Mouse (Mus musculus) frontal cortex, postnatal 25 days (tissue): ENCODE measurements around the gene Vcl.

Experiments
- DNase-seq, 2 experiments: peaks; one replicate each; pipeline ENCODE4 v3.0.0; 2022; ENCODE audit warnings: low spot score in 2 of 2

Gene Vcl

DNA sequence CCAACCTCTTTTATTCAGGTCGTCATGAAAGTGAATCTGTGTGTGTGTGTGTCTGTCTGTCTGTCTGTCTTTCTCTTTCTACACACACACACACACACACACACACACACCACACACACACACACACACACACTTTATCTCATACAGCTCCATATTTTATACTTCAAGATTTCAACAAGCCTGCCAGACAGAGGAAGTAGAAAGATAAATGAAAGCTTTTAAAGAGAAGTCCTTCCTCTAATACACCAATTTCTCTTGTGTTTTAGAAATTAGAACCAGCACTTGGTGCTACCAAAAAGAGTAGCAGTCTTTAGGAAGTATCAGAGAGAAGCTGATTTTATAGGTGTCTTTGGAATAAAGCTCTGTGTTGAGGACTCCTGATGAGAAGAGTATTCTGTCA is 9.7 kb downstream of the Vcl start:
- no peak for DNase-seq

DNA sequence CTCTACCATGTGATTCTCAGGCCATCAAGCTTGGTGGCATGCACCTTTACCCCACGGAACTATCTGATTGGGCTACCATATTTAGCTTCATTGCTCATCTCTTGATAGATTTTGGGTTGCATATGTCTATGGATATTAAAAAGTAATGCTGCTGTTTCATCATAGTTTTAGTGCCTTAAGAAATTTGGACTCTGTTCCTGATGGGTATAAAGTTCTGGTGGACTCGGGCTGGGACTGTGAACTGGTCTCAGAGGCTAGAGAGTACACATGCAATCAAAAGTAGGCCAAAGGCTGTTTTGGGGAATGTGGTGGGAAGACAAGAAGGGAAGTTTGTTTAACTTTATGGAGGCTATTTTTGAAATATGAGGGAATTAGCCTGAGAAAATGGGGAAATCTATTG is 16.1 kb downstream of the Vcl start:
- no peak for DNase-seq

- no peak for DNase-seq
These were observed 26.8 kb downstream of the Vcl start for GRCm38 (mm10) chr14:20956021-20956420.

DNA sequence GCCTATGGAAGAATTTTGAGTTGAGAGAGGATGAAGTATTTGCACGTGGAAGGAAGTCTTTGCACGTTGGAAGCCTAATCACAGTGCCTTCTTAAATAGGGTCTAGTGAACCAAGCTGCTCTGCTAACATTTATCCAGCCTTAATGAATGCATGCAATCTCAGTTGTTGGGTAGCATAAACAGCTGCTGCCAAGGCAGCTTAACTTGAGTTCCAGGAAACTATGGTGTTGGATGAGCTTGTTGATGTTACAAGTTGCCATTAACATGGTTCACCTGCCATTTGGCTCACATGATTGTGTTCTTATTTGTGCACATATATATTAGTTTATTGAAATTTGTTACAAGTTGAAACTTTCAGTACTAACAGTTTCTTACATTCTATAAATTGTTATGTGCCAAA is 29.8 kb downstream of the Vcl start:
- no peak for DNase-seq

- no peak for DNase-seq
These were observed 33.3 kb downstream of the Vcl start for GRCm38 (mm10) chr14:20962466-20962865.

DNA sequence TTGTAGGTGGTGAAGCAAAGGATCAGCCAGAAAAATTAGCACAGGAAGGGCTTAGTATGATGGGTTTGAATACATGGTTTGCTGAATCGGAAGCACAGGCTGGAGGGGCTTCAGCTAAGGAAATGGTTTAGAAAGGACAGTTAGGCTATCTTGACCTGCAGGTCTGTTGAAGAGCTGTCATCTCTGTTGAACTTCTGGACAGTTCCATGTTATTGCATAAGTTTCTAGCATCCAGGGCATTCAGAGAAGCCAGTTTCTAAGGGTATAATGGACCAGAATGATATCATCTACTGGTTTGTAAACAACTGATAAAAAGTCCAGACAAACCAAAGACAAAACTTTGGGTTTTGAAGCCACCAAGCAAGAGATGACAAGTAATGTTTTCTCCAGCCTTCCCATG is 33.7 kb downstream of the Vcl start:
- no peak for DNase-seq

DNA sequence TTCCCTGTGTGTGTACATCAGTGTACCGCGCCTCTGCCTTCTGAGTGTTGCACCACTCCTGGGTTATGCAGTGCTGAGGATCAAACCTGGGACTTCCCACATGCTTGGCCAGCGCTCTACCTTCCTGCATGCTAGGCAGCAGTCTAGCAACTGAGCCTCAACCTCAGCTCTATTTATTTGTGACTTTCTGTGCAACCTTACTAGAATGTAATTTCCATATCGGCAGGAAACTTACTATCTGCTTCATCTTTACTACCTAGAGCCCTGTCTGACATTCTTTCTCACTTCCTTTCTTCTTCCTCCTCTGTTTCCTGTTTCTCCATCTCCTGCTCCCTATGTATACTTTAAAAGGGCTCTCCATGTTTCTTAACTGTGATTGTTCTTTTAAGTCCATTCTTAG is 34.7 kb downstream of the Vcl start:
- no peak for DNase-seq

GRCm38 (mm10) chr14:20964285-20964684 is 35.1 kb downstream of the Vcl start:
- DNase-seq, result no peak

DNA sequence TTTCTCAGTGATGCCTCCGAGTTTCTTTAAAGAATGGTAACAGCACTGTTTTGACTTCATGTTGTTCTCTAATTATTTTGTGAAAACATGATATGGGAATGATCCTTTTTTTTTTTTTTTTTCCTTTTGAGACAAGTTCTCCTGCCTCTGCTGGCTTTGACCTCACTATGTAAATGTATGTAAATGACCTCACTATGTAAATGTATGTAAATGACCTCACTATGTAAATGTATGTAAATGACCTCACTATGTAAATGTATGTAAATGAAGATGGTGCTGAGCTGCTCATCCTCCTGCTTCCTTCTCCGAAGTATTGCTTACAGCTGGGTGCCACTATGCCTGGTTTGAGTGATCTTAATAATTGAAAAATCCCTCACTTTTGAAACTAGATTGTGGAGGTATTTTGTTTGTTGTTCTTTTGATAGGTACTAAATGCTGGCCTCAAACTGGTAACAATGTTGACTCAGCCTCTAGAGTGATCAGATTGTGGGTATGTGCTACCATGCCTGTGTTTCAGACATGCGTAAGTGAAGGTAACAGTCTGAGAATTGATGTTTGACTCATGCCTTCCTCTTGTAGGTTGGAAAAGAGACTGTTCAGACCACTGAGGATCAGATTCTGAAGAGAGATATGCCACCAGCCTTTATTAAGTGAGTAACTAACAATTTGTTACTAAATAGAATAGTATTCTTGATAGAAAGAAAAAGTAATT is 37.9 kb downstream of the Vcl start:
- no peak for DNase-seq

- DNase-seq, result no peak
These were observed 39.9 kb downstream of the Vcl start for GRCm38 (mm10) chr14:20969066-20969465.

GRCm38 (mm10) chr14:20970389-20970788 is 41.2 kb downstream of the Vcl start:
- DNase-seq, result no peak

DNA sequence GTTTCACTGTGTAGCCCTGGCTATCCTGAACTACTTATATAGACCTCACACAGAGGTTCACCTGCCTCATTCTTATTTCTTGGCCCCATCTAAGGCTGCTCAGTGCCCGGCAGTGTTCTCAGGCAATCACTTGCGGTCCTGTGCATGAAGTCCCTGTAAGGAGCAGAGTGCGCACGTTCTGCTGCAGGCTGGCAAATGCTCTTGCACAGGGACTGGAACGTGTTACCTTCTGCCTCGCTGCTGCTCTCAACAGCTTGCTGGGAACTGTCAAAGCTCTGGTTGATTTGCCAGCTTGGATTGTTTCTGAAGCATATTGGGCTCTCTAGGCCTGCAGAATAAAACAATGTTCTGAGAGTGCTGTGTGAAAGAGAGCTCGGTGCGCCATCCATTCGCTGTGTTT is 41.7 kb downstream of the Vcl start:
- DNase-seq, result peak in 1 of 2 experiments; percentile 10

DNA sequence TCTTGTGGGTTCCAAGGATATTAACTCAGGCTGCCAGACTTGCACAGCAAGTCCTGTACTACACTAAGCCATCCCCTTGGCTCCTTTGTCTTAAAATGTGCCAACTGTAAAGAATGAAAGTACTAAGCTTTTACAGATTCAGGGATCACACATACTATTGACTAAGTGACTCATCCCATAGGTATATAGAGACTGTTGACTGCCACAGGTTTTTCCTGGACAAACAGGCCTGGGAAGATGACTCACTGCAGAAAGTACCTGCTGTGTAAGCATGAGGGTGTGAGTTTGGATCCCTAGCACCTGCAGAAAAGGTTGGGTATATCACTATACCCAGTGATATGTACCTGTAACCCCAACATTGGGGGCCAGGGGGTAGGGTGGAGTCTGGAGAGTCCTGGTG is 44.6 kb downstream of the Vcl start:
- no peak for DNase-seq

DNA sequence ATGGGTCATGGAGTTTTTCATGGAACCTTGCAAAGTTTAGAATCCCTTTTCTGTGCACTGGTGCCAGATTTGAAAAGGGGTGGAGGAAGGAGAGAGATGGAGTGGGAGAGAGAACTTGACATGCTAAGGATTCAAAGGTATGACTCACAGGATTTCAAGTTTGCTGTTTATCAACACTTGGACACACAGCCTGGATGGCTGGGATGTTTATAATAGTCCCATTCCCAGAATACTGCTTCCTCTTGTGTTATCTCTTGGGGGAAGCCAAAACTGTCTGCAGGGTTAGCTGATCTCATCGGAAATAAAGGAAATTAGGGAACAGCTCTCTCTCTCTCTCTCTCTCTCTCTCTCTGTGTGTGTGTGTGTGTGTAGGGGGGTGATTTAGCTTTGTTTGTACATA is 47.5 kb downstream of the Vcl start:
- no peak for DNase-seq

DNA sequence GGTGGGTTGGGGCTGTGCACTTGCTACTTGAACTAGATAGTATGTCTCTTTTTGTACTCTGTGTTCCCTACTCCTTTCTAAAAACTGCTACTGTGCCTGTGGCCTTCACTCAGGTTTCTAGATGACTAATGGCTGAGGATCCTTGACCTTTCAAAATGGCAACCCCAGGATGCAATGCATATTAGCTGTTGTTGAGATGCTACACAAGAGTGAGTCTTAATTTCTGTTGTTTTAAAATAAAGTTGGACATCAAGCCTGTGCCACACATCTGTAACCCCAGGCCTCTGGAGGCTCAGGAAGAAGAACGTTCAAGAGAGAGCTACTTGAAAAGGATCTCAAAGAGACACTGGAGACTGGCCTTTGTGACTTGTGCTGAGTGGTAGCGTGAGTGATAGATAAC is 48.5 kb downstream of the Vcl start:
- DNase-seq, result no peak

- DNase-seq, result no peak
These were observed 54.6 kb downstream of the Vcl start for GRCm38 (mm10) chr14:20983832-20984231.

DNA sequence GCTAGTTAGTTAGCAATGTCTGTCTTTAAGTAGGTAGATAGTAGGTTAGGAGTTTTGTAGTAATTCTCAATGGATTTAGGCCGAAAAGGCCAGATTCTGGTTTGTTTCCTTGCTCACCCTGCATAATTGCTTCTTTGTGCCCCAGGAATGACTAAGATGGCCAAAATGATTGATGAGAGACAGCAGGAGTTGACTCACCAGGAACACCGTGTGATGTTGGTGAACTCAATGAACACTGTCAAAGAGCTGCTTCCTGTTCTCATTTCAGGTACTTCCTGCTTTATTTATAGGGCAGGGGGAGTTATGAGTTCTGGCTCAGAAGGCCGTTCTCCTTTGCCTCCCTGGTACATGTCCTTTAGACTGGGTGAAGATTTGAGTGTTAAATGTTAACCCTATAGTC is 56.3 kb downstream of the Vcl start:
- DNase-seq, result no peak

- no peak for DNase-seq
These were observed 62.3 kb downstream of the Vcl start for GRCm38 (mm10) chr14:20991492-20991891.

- peak in 1 of 2 experiments; percentile 15 for DNase-seq
These were observed 64.0 kb downstream of the Vcl start for GRCm38 (mm10) chr14:20993067-20993691.

- no peak for DNase-seq
These were observed 65.3 kb downstream of the Vcl start for GRCm38 (mm10) chr14:20994475-20994874.

- DNase-seq, result no peak
These were observed 66.3 kb downstream of the Vcl start for GRCm38 (mm10) chr14:20995497-20995896.

DNA sequence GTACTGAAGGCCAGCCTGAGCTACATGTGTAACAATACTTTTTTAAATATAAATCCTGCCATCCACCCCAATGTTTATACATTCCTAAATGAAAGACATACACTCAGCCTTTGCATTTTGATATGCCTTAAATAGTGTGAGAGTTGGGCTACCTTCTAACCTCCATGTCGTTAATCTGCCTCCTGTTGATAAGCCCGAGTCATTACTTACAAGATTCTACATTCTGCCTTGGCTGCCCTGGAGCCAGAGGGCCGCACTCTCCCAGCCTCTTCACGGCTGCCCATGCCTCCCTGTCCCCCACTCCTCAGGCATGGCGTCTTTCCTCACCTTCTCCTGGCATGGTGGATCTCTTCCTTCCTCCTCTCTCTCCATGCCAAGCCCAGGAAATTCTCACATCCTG is 67.2 kb downstream of the Vcl start:
- DNase-seq, result no peak

DNA sequence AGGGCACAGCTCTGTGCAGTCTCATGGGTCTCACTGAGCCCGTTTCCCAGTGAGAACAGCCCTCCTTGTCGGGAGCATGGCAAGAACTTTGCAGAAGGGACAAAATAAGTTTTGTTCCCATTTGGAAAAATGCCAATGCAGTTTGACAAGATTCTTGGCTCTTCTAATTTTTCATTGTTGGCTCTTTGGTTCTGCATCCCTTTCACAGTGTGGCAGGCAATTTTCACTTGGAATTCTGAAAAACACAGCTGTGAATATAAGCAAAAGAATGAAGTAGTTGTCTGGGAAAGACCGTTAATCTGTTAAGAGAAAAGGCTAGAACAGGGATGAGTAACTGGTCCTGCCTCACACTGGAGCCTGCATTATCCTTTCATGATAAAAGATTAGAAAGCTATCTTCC is 68.3 kb downstream of the Vcl start:
- DNase-seq, result no peak

GRCm38 (mm10) chr14:20999617-21000016 is 70.4 kb downstream of the Vcl start:
- DNase-seq, result no peak
